Mouse (Mus musculus) cerebellum, postnatal 14 days (tissue): Measurements from ENCODE around the gene Rem2.

Experiments
- DNase-seq, 2 experiments: peaks; one replicate each; pipeline ENCODE4 v3.0.0; 2021; ENCODE audit warnings: mixed read lengths in 2 of 2

Gene Rem2

DNA sequence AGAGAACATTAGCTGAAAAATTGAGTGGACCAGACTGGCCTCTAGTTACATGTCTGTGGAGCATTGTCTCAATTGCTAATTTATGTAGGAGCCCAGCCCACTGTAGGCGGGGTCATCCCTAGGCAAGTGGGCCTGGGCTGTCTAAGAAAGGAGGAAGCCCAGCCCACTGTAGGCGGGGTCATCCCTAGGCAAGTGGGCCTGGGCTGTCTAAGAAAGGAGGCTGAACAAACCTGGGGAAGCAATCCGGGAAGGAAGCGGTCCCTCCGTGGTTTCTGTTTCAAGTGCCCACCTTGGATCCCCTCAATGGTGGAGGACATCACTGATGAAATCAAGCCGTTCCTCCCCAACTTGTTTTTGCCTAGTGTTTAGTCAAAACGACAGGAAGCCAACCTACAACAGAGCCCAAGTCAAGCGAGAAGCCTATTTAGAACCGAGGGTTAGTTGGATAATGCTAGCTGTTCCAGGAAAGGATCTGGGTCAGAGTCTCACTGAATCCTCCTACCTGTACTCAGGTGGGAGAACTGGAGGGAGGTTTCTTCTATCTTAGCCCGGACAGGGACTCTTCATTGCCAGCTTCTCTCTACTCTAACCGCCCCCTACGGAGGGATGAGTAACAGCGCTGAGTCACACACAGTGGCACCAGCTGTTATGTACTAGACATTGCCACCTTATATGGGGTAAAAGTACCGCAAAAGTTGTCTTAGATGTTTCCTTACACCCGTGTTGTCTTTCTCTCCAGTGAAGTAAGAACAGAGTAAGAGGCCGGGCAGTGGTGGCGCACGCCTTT, 16.6 kb downstream of the Rem2 start:
- no peak for DNase-seq

DNA sequence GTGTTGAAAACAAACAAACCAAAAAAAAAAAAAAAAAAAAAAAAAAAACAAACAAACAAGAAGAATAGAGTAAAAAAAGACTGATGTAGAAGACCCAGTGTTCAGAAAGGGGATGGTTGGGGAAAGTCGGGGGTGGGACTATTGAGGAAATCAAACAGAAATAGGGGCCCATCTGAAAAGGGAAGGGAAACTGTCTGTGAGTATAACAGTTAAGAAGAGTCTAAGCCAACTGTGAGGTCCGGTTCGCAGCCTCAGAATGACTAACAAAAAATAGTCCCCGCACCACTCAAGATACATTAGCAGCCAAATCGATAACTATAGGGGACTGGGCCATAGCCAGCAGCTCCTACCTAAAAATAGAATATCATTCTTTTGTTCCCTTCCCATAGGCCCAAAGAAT, 17.3 kb downstream of the Rem2 start:
- DNase-seq, result no peak

DNA sequence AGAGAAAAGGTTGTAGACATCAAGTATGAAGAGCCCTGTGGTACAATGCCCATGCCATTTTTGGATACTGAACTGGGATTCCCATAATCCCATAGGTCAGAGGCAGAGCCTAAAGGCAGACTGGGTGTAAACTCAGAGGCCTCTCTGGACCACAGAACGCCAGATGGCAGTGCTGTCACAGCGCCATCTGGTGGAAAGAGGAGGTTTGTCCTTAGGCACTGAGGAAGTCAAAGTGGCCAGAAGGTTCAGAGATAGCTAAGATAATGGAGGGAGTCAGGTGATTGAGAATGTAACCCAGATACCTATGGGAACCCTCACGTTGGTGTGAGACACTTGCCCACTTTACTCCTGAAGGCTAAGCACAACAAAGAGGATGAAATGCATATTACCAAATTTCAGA, 18.3 kb downstream of the Rem2 start:
- peak; percentile 82 to 86 for DNase-seq

DNA sequence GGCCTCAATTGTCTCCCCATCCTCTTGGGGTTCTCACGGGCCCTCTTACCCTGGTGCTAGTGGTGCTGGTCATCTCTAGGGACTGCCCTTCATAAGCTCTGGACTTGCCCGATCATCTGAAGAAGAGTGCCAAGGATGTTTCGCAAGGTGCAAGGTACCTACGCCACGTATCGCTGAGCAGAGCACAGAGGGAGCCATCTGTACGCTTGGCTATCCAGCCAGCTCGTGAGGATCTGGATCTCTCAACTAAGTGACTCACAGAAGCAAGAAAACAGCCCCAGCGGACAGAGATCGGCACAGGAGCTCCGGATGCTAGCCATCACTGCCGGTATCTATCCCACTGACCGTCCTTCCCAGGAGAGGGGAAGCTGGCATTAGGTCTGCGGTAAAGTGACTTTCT, 20.8 kb downstream of the Rem2 start:
- no peak for DNase-seq

DNA sequence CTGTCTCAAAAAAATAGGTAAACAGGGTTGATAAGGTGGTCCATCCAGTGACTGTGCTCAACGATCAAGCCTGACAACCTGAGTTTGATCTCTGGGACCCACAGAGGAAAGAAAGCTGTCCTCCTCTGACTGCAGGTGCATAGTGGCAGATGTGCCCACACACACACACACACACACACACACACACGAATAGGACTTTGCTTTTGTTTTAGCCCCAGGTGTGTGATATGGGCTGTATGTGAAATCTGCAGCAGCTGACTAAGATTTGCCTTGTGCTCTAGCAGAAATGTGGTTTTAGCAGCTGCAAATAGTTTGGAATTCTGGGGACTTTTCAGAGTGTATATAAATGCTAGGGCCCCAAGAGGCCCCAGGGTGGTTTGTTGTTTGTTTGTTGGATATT, 23.4 kb downstream of the Rem2 start:
- DNase-seq, result no peak

DNA sequence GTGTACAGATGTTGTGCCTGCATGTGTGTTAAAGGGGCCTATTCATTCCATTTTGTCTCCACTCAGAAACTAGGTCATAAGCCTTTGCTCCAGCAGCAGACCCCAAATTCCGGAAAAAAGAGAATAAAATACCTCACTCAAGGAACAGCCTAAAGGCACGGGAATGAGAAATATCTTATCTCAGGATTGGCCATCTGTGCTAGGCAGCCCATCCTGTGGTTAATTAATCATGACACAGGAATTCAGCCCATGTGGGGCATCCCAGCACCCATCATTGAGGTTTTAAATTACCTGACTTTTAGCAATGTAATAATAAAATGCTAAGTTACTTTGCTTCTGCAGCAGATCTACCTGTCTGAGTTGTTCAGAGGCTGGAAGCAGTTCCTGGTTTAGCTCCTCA, 25.5 kb downstream of the Rem2 start:
- DNase-seq, result no peak

DNA sequence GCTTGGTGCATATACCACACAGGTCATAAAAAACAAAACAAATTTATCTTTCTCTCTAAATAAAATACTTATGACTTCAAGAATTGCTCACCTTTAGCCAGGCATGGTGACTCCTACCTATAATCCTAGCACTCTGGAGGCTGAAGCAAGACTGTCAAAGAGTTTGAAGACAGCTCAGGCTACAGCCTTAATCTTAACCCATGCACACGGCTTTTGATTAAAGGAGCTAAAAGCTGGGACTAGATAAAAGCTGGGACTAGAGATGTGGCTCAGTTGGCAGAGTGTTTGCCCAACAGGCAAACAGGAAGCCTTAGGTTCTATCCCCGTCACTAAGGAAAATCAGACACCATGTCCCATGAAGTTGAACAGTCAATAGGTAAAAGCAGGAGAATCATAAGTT, 27.2 kb downstream of the Rem2 start:
- DNase-seq, result no peak

DNA sequence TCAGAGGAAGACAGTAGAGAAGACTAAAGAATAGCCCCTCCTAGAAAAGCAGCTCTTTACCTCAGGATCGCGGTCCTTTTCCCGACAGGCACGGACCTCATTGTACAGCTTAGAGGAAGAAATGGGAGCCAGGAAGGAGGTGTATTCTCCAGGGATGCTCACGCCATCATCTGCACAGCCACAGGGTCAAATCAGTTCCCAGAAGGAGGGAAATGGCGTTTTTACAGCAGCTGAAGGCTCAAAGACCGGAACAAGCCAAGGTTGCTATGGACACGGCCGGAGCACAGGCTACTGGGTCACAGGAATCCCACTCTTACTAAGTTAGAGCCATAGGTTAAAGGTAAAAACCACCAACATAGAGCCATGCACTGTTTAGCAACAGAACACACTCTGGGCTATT, 33.9 kb downstream of the Rem2 start:
- no peak for DNase-seq

DNA sequence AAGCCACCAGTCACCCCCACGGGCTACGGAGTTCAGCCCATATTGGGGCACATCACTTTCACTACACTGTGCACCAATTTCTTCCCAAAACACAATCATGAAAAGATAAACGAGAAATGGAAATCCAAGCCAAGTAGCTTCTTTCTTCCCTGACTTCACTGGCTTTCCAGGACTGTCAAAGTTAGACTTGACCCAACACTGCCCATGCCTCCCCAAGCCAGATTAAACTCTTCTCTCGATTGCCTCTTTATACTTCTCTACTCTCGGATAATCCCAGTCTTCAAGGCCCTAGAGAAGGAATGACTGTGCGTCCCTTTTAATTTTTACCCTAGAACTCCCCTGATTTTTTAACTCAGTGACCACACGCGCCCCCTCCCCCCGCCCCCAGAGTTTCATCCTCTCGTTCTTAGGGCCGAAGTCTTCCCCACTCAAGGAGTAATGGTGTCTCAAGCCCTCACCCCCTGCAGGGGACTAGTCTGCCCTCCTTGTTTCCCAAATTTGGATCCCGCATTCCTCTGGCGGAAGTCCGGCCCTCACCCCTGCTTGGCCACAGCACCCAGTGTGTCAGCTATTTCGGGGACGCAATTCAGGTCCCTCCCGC, 40.9 kb downstream of the Rem2 start:
- DNase-seq, result no peak

DNA sequence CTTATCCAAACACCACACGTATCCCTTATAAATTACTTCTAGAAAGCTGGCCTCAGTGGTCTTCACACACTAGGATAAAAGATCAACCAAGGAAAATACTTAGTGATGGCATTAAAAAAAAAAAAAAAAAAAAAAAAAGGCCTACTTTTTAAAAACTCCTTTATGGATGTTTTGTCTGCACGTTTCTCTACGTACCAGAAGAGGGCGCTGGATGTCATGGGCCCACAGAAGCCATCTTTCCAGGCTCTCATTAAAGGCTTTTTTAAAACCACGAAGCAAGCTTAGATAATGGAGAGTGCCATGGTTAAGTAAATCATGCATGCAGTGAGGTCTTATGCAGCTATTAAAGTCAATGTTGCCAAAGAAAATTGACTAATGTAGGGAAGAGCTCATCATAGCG, 47.7 kb downstream of the Rem2 start:
- DNase-seq, result no peak

DNA sequence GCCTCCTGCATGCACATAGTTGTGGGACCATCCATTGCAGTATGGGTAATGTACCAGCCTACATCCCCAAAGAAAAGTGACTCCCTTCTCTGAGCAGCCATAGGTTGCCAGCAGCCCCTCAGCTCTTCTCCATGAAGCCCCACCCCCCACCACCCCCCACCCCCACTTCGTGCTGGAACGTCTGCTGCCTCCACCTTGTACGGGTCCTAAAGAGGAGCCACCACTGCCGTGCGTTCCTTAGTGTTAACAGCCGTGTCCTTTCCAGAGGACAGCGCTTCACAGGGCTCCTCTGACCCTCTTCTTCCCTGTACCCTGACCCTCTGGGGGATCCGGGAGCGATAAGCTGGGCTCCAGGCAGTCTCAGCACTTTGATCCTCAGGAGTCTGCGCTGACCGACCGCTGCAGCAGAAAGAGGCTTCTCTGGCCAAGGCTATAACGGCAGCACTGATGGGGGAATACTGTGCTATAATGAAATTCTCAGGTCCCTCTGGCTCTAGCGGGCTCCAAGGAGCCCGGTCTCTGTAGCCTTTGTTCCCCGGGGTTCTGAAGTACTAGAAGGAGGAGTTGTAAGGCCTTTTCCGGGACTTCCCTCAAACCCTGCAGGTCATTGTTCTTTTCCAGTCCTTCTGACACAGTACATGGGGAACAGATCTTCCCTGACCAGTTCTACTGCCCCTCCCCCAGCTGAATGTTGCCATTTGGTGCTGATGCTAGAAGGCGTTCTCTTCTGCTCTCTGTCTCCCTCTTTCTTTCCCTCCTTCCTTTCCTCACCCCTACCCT, 51.5 kb downstream of the Rem2 start:
- peak; percentile 80 to 85 for DNase-seq

DNA sequence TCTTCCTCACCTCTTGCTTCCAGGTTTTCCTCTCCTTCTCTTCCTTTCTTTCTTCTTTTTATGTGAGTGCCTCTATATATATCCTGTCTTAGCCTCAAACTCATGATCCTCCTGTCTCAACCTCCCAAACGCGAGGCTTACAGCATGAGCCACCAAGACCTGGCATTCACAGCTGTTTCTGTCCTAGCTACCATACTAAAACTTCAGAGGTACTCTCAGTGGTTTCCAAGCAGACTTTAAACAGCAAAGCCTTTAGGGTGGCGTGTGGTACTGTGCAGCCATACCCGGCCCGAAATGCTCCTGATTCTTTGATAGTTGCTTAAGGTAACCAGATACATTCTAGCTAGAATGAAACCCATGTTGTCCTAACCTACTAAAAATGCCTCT, 52.1 kb downstream of the Rem2 start:
- peak; percentile 27 for DNase-seq

DNA sequence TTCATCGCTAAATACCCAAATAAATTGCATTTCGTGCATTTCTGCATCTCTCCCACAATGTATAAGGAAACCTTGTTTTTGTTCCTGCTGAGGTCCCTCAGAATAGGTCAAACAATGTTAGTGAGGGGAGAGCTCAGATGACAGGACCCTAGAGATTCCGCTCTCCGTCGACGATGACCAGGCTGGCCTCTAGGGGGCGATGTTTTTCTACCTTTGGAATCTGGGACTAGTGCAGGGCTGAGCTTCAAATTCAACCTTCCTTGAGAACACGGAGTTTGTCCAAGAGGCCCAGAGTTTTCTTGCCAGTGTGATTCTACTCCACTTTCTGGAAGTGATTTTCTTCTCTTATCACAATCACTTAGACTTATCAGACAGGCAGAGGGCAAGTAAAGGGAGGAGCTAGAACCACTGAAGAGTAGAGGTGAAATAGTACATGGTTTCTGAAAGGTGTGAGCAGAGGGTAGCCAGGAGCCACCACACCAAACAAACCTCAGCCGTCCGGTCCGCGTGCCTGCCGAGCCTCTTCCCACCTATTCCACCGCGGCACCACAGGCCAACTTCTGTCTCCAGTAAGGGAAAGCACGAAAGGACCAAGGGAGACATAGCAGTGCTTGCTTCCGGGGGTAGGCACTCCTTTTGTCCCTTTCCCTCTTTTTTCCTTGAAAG, 52.7 kb downstream of the Rem2 start:
- DNase-seq, result peak; percentile 94 to 95
